Mouse (Mus musculus): ENCODE data around the gene Plk1.

Gene Plk1

GRCm38 (mm10) chr7:122189484-122189883 lies 30.2 kb downstream of the Plk1 start:
- no peak for DNase-seq (ENCODE audit: extremely low read depth, insufficient read length, low spot score)

GRCm38 (mm10) chr7:122191097-122191496 lies 31.9 kb downstream of the Plk1 start:
- no peak for DNase-seq (ENCODE audit: extremely low read depth, insufficient read length, low spot score)

DNA sequence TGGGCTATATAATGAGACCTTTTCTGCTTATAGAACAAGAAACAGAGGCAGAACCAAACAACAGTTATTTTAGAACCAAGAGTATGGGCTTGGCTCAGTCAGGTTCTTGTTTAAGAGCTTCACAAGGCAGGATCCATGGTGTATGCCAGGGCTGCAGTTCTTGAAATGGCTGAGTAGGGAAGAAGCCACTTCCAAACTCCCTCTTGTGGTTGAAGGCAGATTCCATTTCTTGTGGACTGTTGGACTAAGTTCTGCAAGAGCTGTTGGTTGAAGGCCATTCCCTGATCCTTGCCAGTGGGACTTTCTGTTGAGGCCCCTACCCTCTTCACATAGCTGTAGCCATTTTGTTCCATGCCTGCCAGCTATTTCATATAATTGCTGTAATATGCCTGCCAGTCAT lies 34.7 kb downstream of the Plk1 start:
- no peak for DNase-seq (ENCODE audit: extremely low read depth, insufficient read length, low spot score)

DNA sequence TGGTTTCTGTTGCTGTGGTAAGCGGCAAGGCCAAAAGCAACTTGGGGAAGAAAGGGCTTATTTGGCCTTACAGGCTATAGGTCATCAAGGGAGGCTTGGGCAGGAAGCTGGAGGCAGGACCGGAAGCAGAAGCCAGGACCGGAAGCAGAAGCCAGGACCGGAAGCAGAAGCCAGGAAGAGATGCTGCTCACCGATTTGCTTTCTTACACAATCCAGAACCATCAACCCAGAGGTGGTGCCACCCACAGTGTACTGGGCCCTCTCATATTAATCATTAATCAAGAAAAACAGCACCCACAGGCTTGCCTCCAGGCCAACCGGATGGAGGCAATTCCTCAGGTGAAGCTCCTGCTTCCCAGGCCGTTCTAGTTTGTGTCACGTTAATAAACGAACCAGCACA lies 37.5 kb downstream of the Plk1 start:
- DNase-seq (ENCODE audit: extremely low read depth, insufficient read length, low spot score) = no peak

GRCm38 (mm10) chr7:122197306-122197705 lies 38.1 kb downstream of the Plk1 start:
- DNase-seq (ENCODE audit: extremely low read depth, insufficient read length, low spot score) = no peak

GRCm38 (mm10) chr7:122199296-122199695 lies 40.1 kb downstream of the Plk1 start:
- no peak for DNase-seq (ENCODE audit: extremely low read depth, insufficient read length, low spot score)

DNA sequence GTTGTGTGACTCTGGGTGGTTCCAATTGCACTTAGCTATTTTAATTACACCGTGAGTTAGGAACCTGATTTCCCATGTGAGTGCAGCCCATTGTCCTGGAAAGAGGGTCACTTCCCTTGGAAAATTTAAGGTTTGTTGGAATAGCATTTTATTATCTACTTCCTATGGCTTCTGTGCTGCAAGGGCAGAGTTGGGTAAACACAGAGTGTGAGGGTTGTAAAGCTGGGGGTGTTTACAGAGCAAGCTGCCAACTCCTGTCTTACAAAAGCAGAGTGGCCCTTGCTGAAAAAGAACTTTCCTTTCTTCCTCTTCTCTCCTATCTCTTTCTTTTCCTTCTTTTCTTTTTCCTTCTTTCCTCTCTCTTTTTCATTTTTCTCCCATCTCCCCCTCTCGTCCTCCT lies 44.7 kb downstream of the Plk1 start:
- DNase-seq (ENCODE audit: extremely low read depth, insufficient read length, low spot score) = no peak

- no peak for DNase-seq (ENCODE audit: extremely low read depth, insufficient read length, low spot score)
Observed at GRCm38 (mm10) chr7:122206121-122206520, 46.9 kb downstream of the Plk1 start.

DNA sequence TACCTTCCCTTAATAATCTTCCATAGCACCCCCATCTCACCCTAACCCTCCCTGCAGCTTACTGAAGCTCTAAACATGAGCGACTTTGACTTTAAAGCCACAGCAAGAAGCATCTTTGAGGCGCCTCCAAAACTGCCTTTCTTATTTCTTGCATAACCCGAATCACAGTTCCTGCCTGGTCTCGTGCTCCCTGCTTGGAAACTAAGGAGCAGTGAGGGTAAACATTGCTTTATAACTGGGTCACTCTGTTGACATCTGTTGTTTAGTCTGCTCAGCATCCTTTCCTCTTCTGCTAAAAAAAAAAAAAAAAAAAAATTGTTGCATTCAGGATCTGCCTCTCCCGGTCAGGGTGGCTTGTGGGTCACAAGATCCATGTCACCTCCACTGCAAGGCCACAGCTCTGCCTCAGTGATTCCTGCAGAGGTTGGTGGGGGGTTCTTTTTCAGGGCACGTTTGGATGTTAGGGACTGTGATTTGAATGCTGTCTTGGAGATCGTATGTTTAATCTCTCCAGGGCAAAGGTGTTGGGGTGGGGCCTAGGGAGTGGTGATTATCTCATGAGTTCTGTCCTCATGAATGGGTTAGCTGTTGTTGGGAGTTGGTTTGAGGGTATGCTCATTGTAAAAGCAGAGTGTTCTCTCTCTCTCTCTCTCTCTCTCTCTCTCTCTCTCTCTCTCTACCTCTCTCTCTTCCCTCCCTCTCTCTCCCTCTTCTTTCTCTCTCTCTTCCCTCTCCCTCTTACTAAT lies 49.2 kb downstream of the Plk1 start:
- DNase-seq (ENCODE audit: extremely low read depth, insufficient read length, low spot score) = no peak

DNA sequence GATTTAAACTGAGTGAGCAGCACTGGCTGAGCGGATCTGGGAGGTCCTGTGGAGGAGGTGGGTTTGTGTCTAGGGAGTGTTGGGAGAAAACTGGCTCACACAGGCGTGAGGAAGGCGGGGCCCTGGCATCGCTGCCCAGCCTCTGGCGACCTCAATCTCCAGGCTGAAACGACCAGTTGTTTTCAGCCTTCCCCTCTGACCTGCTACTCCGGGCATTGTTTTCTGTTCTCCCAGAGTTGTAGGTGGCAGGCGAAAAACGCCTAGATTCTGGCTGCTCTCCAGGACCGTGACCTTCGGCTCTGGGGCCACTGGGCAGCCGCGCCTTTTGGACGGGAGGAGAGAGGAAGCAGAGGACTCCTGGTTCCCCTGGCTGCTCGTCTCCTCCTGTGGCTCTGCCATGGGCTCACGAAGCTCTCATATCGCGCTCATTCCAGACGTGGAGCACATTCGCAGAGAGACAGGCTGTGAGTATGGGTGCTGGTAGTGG lies 60.1 kb downstream of the Plk1 start, which contains the start of gene Chp2:
Chp2 (plus strand) TSS at position 182 of the 487 bp plus-strand sequence.
- no peak for DNase-seq (ENCODE audit: extremely low read depth, insufficient read length, low spot score)
